In the genomic region with DNA sequence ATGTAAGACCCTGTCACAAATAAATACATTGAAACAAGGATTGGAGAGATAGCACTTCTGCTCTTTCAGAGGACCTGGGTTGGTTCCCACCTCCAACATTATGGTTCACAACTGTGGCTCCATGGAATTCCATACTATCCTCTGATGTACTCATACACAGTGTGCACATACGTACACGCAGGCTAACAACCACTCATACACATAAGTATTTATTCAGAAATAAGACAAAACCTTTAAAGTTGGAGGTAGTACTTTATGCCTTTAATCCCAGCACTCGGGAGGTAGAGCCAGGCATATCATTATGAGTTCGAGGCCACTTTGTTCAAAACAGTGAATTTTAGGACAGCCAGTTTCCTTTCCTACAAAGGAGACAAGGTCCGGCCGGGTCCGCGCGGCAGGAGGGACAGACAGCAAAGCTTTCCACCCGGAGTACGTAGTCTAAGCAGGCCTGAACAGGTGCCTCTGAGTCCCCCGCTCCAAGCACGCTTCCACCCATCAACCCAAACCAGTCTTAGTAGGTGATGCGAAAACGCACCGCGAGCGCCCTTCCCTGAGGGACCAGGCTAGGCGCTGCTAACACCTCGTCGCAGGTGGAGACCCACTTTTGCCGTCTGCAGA, we compare ENCODE assay signal across 7 mouse cellular contexts. TPM values are rescaled to one million over a fixed set of nuclear protein-coding genes. Genes with fewer than 3 reads are reported as not detected.
DNase-seq lines count a peak whose midpoint lies in the region; ATAC-seq and TF ChIP-seq lines count a peak whose summit lies in the region.

No protein-coding gene starts in this region.

- H3ac ChIP-seq in myocyte (ENCODE audit: control insufficient read depth, insufficient read length): peak overlapping the region; percentile 2

- H3K9ac ChIP-seq in embryonic facial prominence, embryonic 12.5 days: no peak overlapping the region
- H3K9ac ChIP-seq in hindbrain, embryonic 15.5 days: no peak overlapping the region

- DNase-seq in layer of hippocampus, adult 2 months (ENCODE audit: low spot score in 2 of 2): no peak
- DNase-seq in layer of hippocampus, adult 9-11 months: no peak
- no peak for DNase-seq in gastrocnemius, postnatal 25 days
- no peak for DNase-seq in embryo, embryonic 11 days

- H3K27ac ChIP-seq in layer of hippocampus, adult 2 months: peak overlapping the region; percentile 91
- no peak overlapping the region for H3K27ac ChIP-seq in embryonic facial prominence, embryonic 12.5 days
- no peak overlapping the region for H3K27ac ChIP-seq in hindbrain, embryonic 15.5 days (replicated peaks)

- no peaks in the 10 kb centered on the region for H3K9me3 ChIP-seq in embryonic facial prominence, embryonic 12.5 days
- H3K9me3 ChIP-seq in hindbrain, embryonic 15.5 days: no peaks in the 10 kb centered on the region

- H3K36me3 ChIP-seq in embryonic facial prominence, embryonic 12.5 days: no peaks in the 10 kb centered on the region
- no peaks in the 10 kb centered on the region for H3K36me3 ChIP-seq in hindbrain, embryonic 15.5 days
- H3K36me3 ChIP-seq in myocyte (ENCODE audit: control insufficient read depth, insufficient read depth): no peaks in the 10 kb centered on the region

- ATAC-seq in embryonic facial prominence, embryonic 12.5 days (ENCODE audit: insufficient number of reproducible peaks, insufficient read depth, low FRiP score, low TSS enrichment): no peak
- ATAC-seq in hindbrain, embryonic 15.5 days (ENCODE audit: low FRiP score, low read depth): no peak

- 3% methylated on average over 22 of the region's 22 CpGs for WGBS in embryonic facial prominence, embryonic 12.5 days
- 8% methylated on average over 22 of the region's 22 CpGs for WGBS in hindbrain, embryonic 15.5 days

- peaks cover 10% of the 10 kb centered on the region; the same call in 1 of the 2 replicates for H3K4me1 ChIP-seq in embryonic facial prominence, embryonic 12.5 days
- H3K4me1 ChIP-seq in hindbrain, embryonic 15.5 days (replicated peaks): peaks cover 30% of the 10 kb centered on the region

- H3K4me2 ChIP-seq in embryonic facial prominence, embryonic 12.5 days (replicated peaks): peak overlapping the region; percentile 88
- H3K4me2 ChIP-seq in hindbrain, embryonic 15.5 days: peak overlapping the region; percentile 86
- peak overlapping the region; percentile 81 for H3K4me2 ChIP-seq in myocyte (ENCODE audit: low read depth)

- peaks cover 41% of the 10 kb centered on the region for H3K27me3 ChIP-seq in embryonic facial prominence, embryonic 12.5 days
- peaks cover 8% of the 10 kb centered on the region for H3K27me3 ChIP-seq in hindbrain, embryonic 15.5 days
- H3K27me3 ChIP-seq in myocyte (ENCODE audit: control insufficient read depth, insufficient read depth, insufficient read length): no peaks in the 10 kb centered on the region

- peak overlapping the region; percentile 71 for H3K4me3 ChIP-seq in layer of hippocampus, adult 2 months
- peak overlapping the region; percentile 64 for H3K4me3 ChIP-seq in embryonic facial prominence, embryonic 12.5 days
- peak overlapping the region; percentile 70 for H3K4me3 ChIP-seq in hindbrain, embryonic 15.5 days
- peak overlapping the region; percentile 15 for H3K4me3 ChIP-seq in myocyte

- H3K79me2 ChIP-seq in myocyte (ENCODE audit: control insufficient read depth, insufficient read depth): no peaks in the 10 kb centered on the region

- TF ChIP-seq POLR2A in myocyte (IDR thresholded peaks at IDR 0.05; ENCODE audit: insufficient read length, low read depth): no peak

- no peak for TF ChIP-seq CTCF in layer of hippocampus, adult 2 months (conservative IDR thresholded peaks at IDR 0.05)

TF ChIP-seq in myocyte, 11 proteins besides CTCF, POLR2A, EP300 and RAD21:
- TF ChIP-seq SRF (IDR thresholded peaks at IDR 0.05; ENCODE audit: control insufficient read depth, insufficient read length, low read depth) (no peak), MYOD1 (IDR thresholded peaks at IDR 0.05; ENCODE audit: control insufficient read depth in 1 of 3, insufficient read length in 2 of 3, low read depth in 2 of 3) (no peak), POLR2AphosphoS2 (IDR thresholded peaks at IDR 0.05; ENCODE audit: insufficient read length, low read depth) (no peak), REST (IDR thresholded peaks at IDR 0.05; ENCODE audit: insufficient read depth, insufficient read length) (no peak), CEBPB (IDR thresholded peaks at IDR 0.05; ENCODE audit: insufficient read depth, poor library complexity, severe bottlenecking) (no peak), TCF3 (IDR thresholded peaks at IDR 0.05; ENCODE audit: insufficient read length, low read depth) (no peak), MYOG (IDR thresholded peaks at IDR 0.05; ENCODE audit: control insufficient read depth in 1 of 3, insufficient read depth in 1 of 3, insufficient read length in 2 of 3, low read depth in 2 of 3) (no peak)

RNA-seq across cellular contexts. Expression of a gene that starts 37.8 kb away (rescaled TPM):
- 10 to 100 TPM; 49.8 to 50.3 TPM for total RNA-seq in layer of hippocampus, adult 2 months (2021)
- 1.9 and 3.2 TPM in 2 replicates for polyA plus RNA-seq in embryonic facial prominence, embryonic 12.5 days (2016; fragmentation: Nextera tagmentation; extraction: Ambion mirVana)
- 4.5 and 4.7 TPM in 2 replicates for polyA plus RNA-seq in hindbrain, embryonic 15.5 days (2015; fragmentation: Nextera tagmentation; extraction: Ambion mirVana)
- polyA plus RNA-seq in myocyte (2012; fragmentation: generic; extraction: Trizol): 4.7 TPM
- 10 to 100 TPM in 1 of 2 experiments, 1 to 10 TPM in 1; 8.6 to 11.1 TPM for total RNA-seq in gastrocnemius, postnatal 25 days (2021)

RNA-seq across cellular contexts. Expression of a gene that starts 41.7 kb away (rescaled TPM):
- 1 to 10 TPM; 5.5 to 5.8 TPM for total RNA-seq in layer of hippocampus, adult 2 months (2021)
- polyA plus RNA-seq in embryonic facial prominence, embryonic 12.5 days (2016; fragmentation: Nextera tagmentation; extraction: Ambion mirVana): 8.4 and 10.0 TPM in 2 replicates
- 4.3 and 5.7 TPM in 2 replicates for polyA plus RNA-seq in hindbrain, embryonic 15.5 days (2015; fragmentation: Nextera tagmentation; extraction: Ambion mirVana)
- polyA plus RNA-seq in myocyte (2012; fragmentation: generic; extraction: Trizol): 10.0 TPM
- 1 to 10 TPM; 2.3 to 4.0 TPM for total RNA-seq in gastrocnemius, postnatal 25 days (2021)

Comparison
In these comparisons a context has a peak if more than half of its experiments do, and no peak if none do; other contexts are left out.
1. H3K4me3 ChIP-seq: peak in every context shown above with its lines; median percentile 71 in layer of hippocampus, adult 2 months; 70 in hindbrain, embryonic 15.5 days; 64 in embryonic facial prominence, embryonic 12.5 days; 15 in myocyte.